8 mouse cellular contexts compared by ENCODE assay signal in genomic region chr14:25231881-25232280, GRCm38 (mm10).
DNase-seq lines count a peak whose midpoint lies in the region; ATAC-seq and TF ChIP-seq lines count a peak whose summit lies in the region.

No protein-coding gene starts in this region.

- no peak overlapping the region for H3K4me2 ChIP-seq in lung, embryonic 14.5 days
- no peak overlapping the region for H3K4me2 ChIP-seq in stomach, embryonic 15.5 days

- no peak overlapping the region for H3K4me3 ChIP-seq in lung, embryonic 14.5 days (ENCODE audit: low read depth, low read length)
- H3K4me3 ChIP-seq in lung, adult 2 months (replicated peaks; ENCODE audit: extremely low read depth, low read depth, low read length), result no peak overlapping the region
- no peak overlapping the region for H3K4me3 ChIP-seq in stomach, embryonic 15.5 days (replicated peaks)

- peak; percentile 37 to 62 for DNase-seq in cerebellum, postnatal 14 days
- no peak for DNase-seq in cerebellum, adult 11 months
- DNase-seq in lung, embryonic 14.5 days, result peak; percentile 85
- DNase-seq in lung, adult 2 months, result no peak
- DNase-seq in kidney, postnatal 25 days, result peak; percentile 16 to 66
- no peak for DNase-seq in thymus, postnatal 25 days

- TF ChIP-seq POLR2A in lung, adult 2 months (IDR thresholded peaks at IDR 0.05; ENCODE audit: borderline replicate concordance, extremely low read depth, low read depth, low read length), result no peak

- 62% methylated on average over 1 of the region's 1 CpGs for WGBS in lung, embryonic 14.5 days
- 85% methylated on average over 1 of the region's 1 CpGs for WGBS in lung, adult 2 months
- 55% methylated on average over 1 of the region's 1 CpGs for WGBS in stomach, embryonic 15.5 days

- H3K9me3 ChIP-seq in lung, embryonic 14.5 days (ENCODE audit: low read depth, low read length), result no peaks in the 10 kb centered on the region
- H3K9me3 ChIP-seq in stomach, embryonic 15.5 days, result no peaks in the 10 kb centered on the region

- no peak overlapping the region for H3K9ac ChIP-seq in lung, embryonic 14.5 days
- H3K9ac ChIP-seq in stomach, embryonic 15.5 days, result no peak overlapping the region

- peak overlapping the region; percentile 19; the same call in 1 of the 2 replicates for H3K27ac ChIP-seq in lung, embryonic 14.5 days (ENCODE audit: low read depth)
- no peak overlapping the region for H3K27ac ChIP-seq in stomach, embryonic 15.5 days

- no peak for TF ChIP-seq CTCF in lung, embryonic 14.5 days (IDR thresholded peaks at IDR 0.05; ENCODE audit: low read depth)
- TF ChIP-seq CTCF in lung, adult 2 months (IDR thresholded peaks at IDR 0.05; ENCODE audit: insufficient read depth, low read length), result no peak

- H3K4me1 ChIP-seq in lung, embryonic 14.5 days (ENCODE audit: insufficient read depth), result peaks cover 30% of the 10 kb centered on the region
- peaks cover 4% of the 10 kb centered on the region; the same call in 1 of the 2 replicates for H3K4me1 ChIP-seq in lung, adult 2 months (ENCODE audit: control insufficient read depth, insufficient read depth, low read length)
- H3K4me1 ChIP-seq in stomach, embryonic 15.5 days, result peaks cover 21% of the 10 kb centered on the region

- no peaks in the 10 kb centered on the region for H3K27me3 ChIP-seq in lung, embryonic 14.5 days (ENCODE audit: insufficient read depth, low read length)
- no peaks in the 10 kb centered on the region for H3K27me3 ChIP-seq in stomach, embryonic 15.5 days (replicated peaks)

- no peaks in the 10 kb centered on the region for H3K36me3 ChIP-seq in lung, embryonic 14.5 days (ENCODE audit: insufficient read depth)
- H3K36me3 ChIP-seq in stomach, embryonic 15.5 days, result no peaks in the 10 kb centered on the region

- peak; percentile 88 for ATAC-seq in lung, embryonic 14.5 days (ENCODE audit: insufficient read depth)
- peak; percentile 75 for ATAC-seq in stomach, embryonic 15.5 days (ENCODE audit: insufficient read depth, low FRiP score, low read depth)
- ATAC-seq in granulocyte monocyte progenitor cell, adult 5-6 weeks (replicated peaks; ENCODE audit: poor library complexity, severe bottlenecking), result no peak

Comparison
In these comparisons a context has a peak if more than half of its experiments do, and no peak if none do; other contexts are left out.
1. DNase-seq: peak in cerebellum, postnatal 14 days (2 of 2), lung, embryonic 14.5 days (single experiment) and kidney, postnatal 25 days (2 of 2); none in cerebellum, adult 11 months (single experiment), lung, adult 2 months (single experiment) and thymus, postnatal 25 days (single experiment).